Mouse (Mus musculus): ENCODE results near the gene BC028528. TPM values are rescaled to one million over a fixed set of nuclear protein-coding genes. Genes with fewer than 3 reads are reported as not detected.
"Not testable (repeated sequence)": the region's sequence is repeated elsewhere in the genome, so short reads cannot be mapped to it uniquely, and the experiment has no call there.

BC028528 gene
- polyA plus RNA-seq, 3 experiments from 2014 or later: 0.83 to 1.5 TPM; not detected in 1

DNA sequence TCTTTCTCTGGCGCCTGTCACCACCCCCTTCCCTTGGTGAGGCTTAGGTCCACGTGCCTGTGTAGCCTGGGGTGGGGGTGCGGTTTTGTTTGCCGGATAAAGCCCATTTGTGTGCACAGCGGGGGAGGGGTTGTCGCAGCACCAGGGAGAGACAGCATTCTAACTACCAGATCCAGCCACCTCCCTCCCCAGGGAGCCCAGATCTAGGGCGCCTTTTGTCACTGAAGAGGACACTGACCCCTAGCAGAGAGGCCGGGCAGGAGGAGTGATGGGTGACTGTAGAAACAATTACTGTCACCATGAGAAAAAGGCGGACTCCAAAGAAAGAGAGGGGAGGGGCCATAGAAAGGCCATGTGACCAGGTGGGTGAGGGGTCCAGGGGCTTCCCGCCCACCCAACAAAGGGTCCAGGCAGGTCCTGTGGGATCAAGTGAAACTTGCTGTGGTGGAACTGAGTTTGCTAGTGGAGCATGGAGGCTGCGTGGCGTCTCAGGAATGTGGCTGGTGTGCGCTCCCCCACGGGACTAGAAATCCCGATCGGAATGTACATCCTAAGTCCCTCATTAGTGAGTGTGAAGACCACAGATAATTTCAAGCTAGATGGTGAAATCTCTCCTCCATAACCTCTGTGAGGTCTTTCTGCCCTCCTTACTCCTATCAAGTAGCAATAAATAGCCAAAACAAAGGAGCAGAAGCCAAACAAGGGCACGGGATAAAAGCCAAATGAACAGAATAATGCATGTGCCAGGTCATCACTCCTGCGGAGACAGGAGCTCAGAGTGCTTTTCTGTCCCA lies 13.5 kb upstream of the BC028528 start:
- ATAC-seq: peak; percentile 59

DNA sequence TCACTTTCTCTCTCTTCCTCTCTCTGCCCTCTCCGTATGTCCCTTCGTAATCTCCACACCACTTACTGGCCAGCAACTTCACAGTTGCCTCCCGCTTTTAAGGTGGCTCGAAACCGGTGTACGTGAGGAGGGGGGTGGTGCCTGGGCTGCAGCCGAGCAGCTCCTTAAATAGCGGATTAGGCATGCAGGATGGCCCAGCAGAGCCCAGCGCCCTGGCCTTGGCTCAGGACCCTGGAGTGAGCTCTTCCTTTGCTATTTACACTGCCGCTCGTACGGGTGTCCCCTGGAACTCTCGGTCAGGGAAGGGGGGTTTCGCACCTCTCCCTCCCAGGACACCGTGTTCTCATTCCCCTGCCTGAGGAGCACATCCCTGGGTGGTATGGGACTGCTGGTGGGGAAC lies 12.8 kb upstream of the BC028528 start, which contains the start of gene Car14:
TSS of gene Car14 (minus strand) at position 124 of the 400 bp plus-strand sequence.
- ATAC-seq: no peak

DNA sequence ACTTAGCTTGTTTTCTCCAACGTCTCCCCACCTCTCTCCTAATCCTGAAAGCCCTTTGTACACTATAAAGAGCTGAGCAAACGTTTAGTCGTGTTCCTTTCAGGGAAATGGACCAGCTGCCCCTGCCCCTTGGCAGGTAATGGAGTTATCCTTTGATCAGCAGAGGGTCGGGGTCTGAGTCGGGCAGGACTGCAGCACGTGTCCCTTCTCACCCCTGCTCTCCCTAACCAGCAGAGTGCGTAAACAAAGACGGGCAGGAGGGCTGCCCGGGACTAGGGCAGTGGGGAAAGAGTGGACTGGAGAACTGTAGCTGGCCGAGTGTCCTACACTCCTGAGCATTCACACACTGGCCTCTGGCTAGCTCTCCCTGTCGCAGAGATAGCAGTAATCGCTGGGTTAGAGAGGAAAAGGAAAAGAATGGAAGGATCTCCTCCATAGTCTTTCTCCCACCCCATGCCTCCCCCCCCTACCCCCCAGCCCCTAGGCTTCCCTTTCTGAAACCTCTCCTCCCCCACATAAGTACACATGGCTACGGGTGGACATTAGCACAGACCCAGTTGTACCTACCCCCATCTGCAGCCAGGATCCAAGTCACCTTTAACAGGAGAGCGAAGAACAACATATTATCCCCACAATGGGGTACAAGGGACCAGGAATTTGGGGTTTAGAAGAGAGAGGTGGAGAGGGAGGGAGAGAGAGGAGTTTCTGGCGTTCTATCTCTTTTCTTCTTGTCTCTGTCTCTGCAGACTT lies 12.1 kb upstream of the BC028528 start:
- ATAC-seq: no peak

DNA sequence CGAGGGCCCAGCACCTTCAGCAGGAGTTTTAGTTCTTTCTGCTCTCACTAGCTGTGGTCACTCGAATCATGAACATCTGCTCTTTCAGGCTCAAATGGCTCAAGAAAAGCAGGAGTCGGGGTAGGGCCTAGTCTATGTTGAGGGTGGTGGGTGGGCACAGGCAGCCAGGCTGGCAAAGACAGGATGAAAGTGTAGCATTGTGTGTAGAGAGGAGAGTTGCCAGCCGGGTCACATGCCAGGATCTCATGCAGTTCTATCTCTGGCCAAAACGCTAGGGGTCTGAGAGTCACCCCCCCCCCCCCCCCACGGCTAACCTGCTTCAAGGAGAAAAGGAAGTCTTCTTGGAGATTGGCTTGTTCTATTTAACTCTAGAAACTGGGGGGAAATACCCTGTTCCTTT lies 10.8 kb upstream of the BC028528 start:
- ATAC-seq: no peak

DNA sequence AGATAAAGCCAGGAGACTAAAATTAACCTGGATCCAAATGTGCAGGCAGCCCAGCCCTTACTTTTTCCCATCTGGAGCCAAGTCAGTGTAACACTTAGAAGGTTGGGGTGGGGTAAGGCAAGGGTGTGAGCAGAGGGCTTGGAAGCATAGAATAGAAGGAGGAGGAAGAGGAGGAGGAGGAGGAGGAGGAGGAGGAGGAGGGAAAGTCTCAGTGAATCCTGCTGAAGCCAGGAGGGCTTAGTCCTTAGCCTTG lies 10.5 kb upstream of the BC028528 start:
- ATAC-seq: no peak

DNA sequence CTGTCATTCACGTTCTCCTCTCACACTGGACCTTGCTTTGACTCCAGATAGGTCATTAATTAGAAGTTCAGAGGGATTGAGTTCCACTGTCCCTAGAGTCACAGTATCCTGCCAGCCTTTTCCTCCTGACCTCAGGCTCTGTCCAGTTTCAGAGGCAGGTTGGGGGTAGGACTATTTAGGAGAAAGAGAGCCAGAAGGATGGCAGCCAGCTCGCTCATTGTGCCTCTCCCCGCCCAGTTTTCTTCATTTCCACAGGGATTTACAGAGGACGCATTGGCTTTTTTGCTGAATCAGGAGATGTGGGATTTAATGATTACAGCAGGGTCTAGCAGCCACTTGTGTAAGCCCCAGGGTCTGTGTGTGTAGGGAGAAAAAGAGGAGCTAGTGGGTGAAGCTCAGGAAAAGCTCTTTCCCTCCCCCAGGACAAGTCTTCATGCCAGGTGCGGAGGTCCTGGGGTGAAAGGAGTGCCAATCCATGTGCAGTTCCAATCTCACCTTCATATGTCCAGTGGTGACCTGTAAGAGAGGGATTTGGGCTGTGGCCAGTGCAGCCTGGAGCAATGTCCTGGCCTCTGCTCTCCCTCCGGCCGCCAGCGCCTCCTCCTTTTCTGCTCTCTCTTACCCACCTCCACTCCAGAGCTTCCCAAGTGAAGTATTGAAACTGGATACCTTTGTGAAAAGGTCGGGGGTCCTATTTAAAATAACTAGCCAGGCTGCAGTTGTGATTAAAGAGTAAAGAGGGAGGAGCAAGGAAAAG lies 10.0 kb upstream of the BC028528 start:
- no peak for ATAC-seq

DNA sequence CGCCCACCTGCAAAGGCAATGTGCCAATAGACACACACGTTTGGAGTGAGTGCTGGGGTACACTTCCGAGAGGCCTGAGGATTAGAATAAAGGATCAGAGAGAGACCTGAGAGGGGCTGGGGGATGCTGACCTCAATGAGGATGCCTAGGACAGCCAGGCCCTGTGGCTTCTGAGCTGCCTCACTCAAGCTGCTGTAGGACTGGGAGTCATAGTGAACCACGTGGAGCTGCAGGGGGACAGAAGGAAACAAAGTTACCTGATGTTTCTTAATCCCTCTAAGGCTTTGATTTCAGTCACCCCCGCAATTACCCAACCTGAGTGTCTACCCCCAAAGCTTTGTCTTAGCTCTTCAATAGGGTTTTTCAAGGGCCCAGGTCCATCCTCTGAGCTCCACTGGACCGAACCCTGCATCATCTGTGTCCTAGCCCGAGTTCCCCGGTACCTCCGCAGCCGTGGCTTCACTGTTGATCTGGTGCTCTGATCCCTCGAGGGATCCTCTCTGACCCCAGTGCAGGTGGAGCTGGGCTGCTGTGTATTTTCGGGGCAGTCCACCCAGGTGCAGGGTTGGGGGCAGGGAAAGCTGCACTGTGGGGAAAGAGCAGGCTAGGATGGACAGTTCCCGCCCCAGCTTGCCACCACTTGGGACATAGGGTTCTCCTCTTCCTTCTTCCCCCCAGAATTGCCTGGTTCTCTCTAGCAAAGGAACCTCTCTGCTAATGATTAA lies 8.2 kb upstream of the BC028528 start:
- ATAC-seq: no peak

DNA sequence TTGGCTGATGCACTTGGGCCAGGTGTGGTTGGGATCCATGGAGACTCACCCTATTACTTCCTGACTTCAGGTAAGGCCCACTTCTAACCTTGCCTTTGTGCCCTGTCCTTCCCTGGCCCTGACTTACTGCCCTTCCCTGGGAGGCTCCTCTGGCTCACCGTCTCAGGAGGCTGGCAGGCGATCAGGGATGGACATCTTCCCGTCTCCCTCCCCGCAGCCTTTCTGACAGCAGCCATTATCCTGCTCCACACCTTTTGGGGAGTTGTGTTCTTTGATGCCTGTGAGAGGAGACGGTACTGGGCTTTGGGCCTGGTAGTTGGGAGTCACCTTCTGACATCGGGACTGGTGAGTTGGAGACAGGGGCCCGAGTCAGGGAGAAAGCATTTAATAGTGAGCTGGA lies 3.7 kb upstream of the BC028528 start:
- ATAC-seq: not testable (repeated sequence)

DNA sequence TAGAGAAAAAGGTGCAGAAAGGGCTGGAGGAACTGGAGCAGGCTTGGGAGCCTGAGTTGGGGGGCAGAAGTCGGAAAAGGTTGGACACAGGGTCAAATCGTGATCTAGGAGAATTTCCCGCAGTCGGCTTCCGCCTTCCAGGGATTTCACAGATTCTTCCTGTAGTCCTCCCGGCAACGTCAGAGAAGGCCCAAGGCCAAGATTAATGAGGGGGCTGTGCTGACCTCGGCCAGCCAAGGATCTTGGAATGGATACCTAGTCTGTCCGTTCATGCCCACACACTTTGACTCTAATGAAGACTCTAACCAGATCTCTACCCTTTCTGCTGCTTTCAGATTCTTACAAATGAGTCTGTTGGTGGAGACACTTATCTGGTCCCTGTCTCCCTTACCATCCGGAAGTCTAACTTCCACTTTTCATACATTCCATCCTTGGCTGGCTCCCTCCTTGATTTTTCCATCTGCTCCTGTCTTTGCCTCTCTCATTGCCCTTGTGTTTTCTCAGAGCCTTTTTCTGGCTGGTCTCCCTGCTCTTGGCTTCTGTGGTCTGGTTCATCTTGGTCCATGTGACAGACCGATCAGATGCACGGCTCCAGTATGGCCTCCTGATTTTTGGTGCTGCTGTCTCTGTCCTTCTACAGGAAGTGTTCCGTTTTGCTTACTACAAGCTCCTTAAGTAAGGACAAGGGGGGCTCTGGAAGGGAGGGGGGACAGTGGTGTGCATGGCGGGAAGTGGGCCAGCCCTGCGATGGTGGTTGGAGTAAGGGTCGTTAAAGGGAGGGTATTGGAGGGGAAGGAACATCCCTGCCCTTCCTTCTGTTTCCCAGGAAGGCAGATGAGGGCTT lies 2.7 kb upstream of the BC028528 start:
- no peak for ATAC-seq

DNA sequence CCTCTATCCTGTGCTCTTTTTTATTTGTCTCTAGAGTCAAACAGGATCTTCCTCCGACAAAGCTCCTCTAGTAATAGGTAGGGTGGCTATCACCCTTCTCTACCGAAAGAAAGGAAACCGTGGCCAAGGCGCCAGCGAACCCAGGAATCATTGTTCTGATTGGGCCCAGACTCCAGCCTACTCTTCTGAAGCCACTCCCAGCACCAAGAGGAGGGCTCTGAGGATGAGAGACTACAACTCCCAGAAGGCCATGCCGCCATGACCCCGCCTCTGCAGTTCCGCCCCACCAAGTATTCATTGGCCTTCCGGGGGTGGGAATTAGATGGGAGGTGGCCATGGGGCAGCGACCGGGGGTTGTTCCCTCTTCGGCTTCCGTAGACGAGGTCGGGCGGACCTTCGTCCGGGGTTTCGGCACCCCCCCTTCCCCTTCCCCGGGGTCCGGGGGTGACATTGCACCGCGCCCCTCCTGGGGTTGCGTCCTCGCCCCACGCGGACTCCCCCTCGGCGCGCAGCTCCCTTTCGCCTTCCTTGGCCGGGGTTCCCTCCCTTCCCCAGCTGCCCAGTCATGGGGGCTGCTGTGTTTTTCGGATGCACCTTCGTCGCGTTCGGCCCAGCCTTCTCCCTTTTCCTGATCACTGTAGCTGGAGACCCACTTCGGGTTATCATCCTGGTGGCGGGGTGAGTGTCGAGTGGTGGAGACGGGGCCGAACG lies 2.0 kb upstream of the BC028528 start, which contains the start of gene Aph1a:
TSS of gene Aph1a (plus strand) at position 364 of the 711 bp plus-strand sequence.
- ATAC-seq: peak; percentile 99

DNA sequence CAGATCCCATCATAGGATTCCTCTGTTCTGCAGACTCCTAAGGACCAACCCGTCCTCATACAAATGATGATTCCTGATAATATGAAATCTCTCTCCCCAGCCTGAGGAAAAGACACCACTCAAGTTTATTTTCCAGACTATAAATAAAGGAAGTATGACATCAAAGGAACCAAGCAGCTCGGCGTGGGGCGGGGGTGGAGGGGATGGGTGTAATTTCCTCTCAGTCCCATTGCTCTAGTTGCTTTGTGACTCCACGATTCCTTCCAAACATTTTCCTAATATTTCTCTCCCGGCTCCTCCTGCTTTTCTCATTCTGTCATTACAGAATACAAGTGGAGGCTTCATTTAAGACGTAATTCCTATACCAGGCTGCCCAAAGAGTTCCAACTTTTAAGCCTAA lies 1.3 kb upstream of the BC028528 start:
- ATAC-seq: no peak

DNA sequence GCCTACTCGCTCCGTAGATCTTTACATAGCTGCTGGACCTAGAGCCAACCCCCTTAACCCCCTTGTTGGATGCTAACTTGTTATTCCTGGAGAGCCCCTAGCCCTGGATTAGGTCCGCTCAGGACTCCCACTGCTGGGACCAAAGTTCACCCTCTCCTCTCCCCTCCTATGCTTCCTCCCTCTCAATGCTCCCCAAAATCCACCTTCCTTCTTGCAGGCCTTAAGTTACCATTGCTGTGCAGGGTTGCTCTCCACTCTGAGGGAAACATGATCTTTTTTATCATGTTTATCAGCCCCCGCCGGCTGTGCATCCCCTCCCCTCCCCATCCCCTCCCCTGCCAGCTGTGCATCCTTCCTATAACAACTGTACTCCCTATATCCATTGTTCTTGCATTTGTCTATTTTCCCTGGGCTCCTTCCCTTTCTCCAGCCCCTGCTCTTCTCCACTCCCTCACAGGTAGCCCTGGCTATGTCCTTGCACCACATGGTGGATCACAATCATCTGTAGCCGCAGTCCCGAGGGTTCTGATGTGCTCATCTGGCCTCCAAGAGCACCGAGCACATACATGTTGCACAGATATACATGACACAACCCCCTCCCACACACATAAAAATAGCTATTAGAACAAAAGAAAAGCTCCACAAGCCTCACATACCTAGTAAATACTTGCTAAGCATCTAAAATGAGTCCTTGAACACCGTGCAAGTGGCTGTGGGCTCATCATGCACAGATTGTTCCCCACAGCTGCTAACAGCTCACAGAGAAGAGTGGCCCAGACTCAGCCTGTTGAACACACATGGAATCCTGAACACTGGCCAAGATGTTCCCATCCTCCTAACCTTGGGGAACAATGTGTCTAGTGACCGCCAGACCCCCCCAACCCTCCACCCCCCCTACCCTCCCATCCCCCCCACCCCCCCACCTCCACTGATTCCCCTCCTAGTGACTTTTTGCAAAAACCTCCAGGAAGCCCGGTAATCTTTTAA lies 554 bp upstream of the BC028528 start:
- ATAC-seq: no peak

DNA sequence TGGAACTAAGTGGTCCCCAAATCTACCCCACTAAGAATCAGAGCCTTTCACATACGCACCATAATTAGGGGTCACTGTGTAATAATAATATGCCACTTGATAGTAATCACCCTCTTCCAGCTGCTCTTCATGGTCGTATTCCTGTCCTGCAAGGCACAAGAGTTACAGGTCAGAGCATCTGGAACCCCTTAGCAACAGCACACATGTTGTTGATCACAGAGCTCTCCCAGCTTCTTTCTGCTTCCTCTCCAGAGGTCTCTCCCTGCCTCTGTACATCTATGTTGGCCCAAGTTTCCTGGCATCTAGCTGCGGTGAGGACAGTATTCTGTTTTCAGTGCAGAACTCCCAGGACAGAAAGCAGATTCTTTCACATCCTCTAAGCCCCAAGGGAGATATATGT lies 2.1 kb downstream of the BC028528 start:
- no peak for ATAC-seq

DNA sequence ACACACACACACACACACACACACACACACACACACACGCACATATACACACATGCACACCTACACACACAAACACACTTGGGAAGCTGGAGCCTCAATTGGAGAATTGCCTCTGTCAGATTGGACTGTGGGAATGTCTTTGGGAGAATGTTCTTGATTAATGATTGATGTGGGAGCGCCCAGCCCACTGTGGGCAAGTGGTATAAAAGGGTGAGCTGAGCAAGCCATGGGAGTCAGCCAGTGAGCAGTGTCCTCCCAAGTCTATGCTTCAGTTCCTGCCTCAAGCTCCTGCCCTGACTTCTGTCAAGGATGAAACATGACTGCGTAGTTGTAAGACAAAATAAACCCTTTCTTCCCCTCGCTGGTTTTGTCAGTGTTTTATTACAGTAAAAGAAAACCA lies 4.2 kb downstream of the BC028528 start:
- no peak for ATAC-seq

DNA sequence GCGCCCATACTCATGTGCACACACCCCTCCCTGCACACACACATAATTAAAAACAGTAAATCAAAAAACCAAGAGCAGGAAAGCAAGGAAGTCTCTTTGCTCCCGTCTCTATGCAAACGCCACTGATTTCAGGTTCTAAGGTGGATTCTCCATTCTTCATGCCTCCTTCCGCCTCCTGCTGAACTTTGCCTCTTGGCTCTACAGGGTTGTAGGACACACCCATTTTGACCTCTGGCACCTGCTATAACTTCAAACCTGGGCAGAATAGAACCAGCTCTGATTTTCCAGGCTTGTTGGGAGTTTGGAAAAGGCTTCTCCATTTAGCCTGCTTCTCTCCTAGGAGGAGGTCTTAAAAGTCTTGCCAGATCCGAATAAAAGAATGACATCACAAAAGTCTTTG lies 7.4 kb downstream of the BC028528 start:
- no peak for ATAC-seq

DNA sequence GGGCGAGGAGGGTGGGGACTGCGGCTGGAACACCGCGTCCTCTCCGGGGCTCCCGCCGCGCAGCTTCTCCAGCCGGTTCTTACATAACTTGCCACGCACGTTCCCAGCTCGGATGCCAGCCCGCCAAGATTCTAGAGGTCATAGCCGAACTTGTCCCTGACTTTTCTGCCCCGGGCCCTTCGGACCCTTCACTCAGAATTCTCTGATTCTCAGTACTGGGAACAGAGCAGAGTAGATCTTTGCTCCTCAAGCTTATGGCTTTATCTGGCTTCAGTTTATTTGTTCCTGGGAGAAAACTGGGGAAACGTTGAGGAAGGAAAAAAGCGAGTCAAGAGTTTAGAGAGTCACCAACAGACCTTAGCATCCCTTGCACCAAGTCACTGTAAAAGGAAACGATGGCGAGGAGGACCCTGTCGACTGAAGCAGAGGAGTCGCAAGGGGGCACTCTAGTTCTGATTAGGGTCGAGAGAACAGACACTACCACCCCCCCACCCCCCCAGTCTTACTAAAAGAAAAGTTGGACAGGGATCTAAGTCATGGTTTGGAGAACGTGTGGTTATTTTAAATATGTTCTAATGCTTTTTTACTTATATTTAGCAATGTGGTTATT lies 8.9 kb downstream of the BC028528 start:
- ATAC-seq: no peak

DNA sequence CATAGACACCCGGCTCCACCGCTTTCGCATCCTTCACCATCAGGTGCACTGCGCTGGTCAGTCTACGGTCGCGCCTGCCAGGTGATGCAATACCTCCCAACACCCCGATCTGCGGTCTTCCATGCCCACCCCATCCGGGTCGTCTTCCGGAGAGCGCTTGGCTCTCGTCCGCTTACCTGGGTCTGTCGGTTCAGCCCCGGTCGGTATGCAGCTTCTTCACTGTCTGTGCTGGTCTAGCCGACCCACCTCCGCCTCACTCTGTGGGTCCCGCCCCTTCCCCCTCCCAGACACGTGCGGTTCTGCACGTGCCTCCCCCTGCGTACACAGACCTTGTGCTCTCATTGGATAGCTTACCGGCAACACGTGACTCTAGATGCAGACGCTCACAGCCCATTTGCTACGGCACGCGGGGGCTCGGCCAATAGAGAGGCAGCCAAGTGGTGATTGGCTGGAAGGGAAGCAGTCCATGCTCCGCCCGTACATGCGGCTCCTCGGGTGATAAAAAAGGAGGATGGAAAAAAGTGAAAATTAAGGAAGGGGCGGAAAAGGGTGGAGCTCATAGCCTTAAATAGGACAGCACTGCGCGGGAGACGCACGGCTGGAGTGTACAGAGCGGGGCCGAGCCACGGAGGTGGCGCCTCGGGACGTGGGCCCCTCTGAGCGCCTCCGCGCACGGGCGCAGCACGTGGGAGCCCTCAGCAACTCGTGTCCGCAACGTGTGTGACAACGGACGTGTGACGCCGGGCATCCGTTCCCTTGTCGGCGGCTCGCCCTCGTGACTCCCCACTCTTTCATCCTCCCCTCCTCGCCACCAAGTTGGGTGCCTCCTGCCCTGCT lies 9.6 kb downstream of the BC028528 start, which contains the start of gene Ciart:
TSS of gene Ciart (minus strand) at position 273 of the 837 bp plus-strand sequence.
- ATAC-seq: peak; percentile 87

DNA sequence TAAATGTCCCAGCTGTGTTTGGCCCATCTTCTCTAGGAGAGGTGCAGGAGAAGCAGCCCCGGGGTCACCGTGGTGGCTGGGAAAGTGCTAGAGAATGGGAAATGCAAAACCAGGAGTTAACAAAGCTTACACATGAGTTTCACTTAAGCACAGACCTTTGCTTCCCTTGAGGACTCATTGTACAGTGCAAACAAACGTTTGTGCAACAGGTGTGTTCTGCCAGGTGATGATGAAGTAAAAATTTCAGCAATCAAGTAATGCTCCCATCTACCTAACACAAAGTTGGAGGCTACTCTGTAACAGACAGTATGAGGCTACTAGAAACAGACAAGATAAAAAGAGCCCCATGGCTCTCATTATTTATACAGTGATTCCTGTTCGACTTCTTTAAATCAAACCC lies 12.7 kb downstream of the BC028528 start:
- ATAC-seq: no peak

Data from inflammation-experienced regulatory T-cells, adult 6 months (primary cell).